Mouse (Mus musculus) layer of hippocampus, adult 9-10 months (tissue): ENCODE measurements around the gene 1700009N14Rik.

ENCODE experiments used
- DNase-seq: peaks from one replicate; pipeline ENCODE4 v3.0.0; 2022; ENCODE audit warnings: low spot score

The 1700009N14Rik gene

GRCm38 (mm10) chr4:39450069-39450468 lies at the start of gene 1700009N14Rik:
Gene 1700009N14Rik, plus strand, starts transcription at chr4:39450295.
- no peak for DNase-seq

- DNase-seq, result no peak
Measured at GRCm38 (mm10) chr4:39437870-39438367, 12.2 kb upstream of the 1700009N14Rik start.

- no peak for DNase-seq
Measured at GRCm38 (mm10) chr4:39474291-39474690, 24.2 kb downstream of the 1700009N14Rik start.

GRCm38 (mm10) chr4:39486393-39486792 lies 36.3 kb downstream of the 1700009N14Rik start:
- no peak for DNase-seq

GRCm38 (mm10) chr4:39493596-39493995 lies 43.5 kb downstream of the 1700009N14Rik start:
- no peak for DNase-seq

- DNase-seq, result no peak
Measured at GRCm38 (mm10) chr4:39495875-39496274, 45.8 kb downstream of the 1700009N14Rik start.
